Mouse (Mus musculus) lung, embryonic 14.5 days (tissue): ENCODE data around the gene Styx. TPM values are rescaled to one million over a fixed set of nuclear protein-coding genes. Genes with fewer than 3 reads are reported as not detected.
"Not testable (repeated sequence)": the region's sequence is repeated elsewhere in the genome, so short reads cannot be mapped to it uniquely, and the experiment has no call there.

Experiments
- ATAC-seq: fragments of 200-750 bp; cut with Nextera tagmentation; 2 replicates; pipeline ENCODE4 v1.8.0; 2017; ENCODE audit warnings: mild to moderate bottlenecking, moderate TSS enrichment, moderate library complexity; ENCODE audit not compliant: insufficient read depth
- DNase-seq: peaks from one replicate; pipeline ENCODE4 v3.0.0-alpha.2; 2015
- H3K27ac ChIP-seq: fragments of 300-500 bp; sonication (generic); 2 replicates; pipeline ENCODE4 v1.5.1; 2014; ENCODE audit warnings: low read depth, mild to moderate bottlenecking, moderate library complexity
- H3K27me3 ChIP-seq: fragments of 300-500 bp; sonication (generic); 2 replicates; pipeline ENCODE4 v1.6.1; 2014; ENCODE audit warnings: low read length, control low read depth; ENCODE audit not compliant: insufficient read depth
- H3K36me3 ChIP-seq: fragments of 300-500 bp; sonication (generic); 2 replicates; pipeline ENCODE4 v1.6.1; 2014; ENCODE audit warnings: control low read depth; ENCODE audit not compliant: insufficient read depth
- H3K4me1 ChIP-seq: fragments of 300-500 bp; sonication (generic); 2 replicates; pipeline ENCODE4 v1.6.1; 2014; ENCODE audit warnings: antibody characterized with exemption, control low read depth; ENCODE audit not compliant: insufficient read depth
- H3K4me2 ChIP-seq: fragments of 300-500 bp; sonication (generic); 2 replicates; pipeline ENCODE4 v1.6.1; 2014; ENCODE audit warnings: mild to moderate bottlenecking
- H3K4me3 ChIP-seq: fragments of 300-500 bp; sonication (generic); 2 replicates; pipeline ENCODE4 v1.5.1; 2014; ENCODE audit warnings: low read depth, low read length
- H3K9ac ChIP-seq: fragments of 300-500 bp; sonication (generic); 2 replicates; pipeline ENCODE4 v1.6.1; 2014
- H3K9me3 ChIP-seq: fragments of 300-500 bp; sonication (generic); 2 replicates; pipeline ENCODE4 v1.6.1; 2016; ENCODE audit warnings: low read depth, low read length, control low read depth
- CTCF ChIP-seq: IDR thresholded peaks from 2 replicates; pipeline ENCODE4 v1.5.1; 2016; ENCODE audit warnings: antibody characterized with exemption, low read depth
- WGBS: fragments of 180-500 bp; shearing (Covaris S2); extraction: QIAGEN DNeasy Blood & Tissue Kit; methylation state at CpG from one replicate; pipeline ENCODE4 v1.1.7; 2014; 5-methylcytosine and 5-hydroxymethylcytosine counted together
- microRNA-seq: library from miRNA; unstranded; fragments of <30 nt; microRNA quantifications from one replicate; pipeline ENCODE4, GENCODE M21; 2016; ENCODE audit warnings: borderline number of aligned reads
- polyA plus RNA-seq: library from polyadenylated mRNA; unstranded; fragments of >200 nt; fragmentation: Nextera tagmentation; extraction: Ambion mirVana; gene quantifications from 2 replicates; pipeline ENCODE4 v1.2.1, GENCODE M21; 2014

The Styx gene
- polyA plus RNA-seq, 1 experiment from 2014 or later = 74.6 TPM

DNA sequence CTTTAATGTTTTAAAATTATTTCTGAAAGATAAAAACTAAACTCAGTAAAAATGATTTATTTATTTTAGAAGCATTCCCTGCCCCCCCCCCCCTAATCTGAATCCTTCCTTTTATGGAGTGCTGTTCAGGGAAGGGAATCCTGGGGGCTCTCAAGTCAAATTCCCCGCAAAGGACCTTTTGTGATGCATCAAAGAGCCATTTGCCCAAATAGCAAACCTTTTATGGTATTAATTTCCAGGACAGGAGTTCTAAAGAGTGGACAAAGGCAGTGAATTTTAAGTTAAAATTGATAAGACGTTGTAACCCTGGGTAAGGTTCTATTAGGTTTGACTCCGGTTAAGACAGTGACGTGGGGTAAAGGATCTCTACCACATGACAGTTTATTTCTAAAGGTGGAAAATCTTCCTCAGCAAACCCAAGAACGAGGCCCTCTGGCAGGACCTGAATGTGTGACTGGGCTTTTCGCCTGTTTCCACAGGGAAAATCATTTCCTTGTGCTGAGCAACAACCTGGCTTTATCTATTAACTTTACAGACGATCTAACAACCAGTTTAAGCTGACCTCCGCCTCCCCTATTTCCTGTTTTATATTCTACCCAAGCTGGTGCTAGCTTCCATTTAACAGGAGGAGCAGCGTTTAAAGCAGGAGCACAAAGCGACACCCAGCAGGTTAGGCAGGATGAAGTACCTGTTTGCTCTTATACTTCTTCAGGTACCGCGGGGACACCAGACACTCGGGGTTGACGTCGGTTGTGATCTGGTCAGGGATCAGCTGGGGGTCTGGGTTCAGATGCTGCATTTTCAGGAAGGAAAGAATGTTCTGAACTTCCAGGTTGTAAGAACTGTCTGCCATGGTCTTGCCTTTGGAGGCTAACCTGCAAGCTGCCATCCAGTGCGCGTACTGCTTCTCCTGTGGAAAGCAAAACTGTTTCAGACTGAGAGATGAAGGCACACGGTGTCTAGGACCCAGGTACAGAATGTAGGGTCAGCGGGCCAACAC lies 113.4 kb downstream of the Styx start:
- H3K9ac ChIP-seq = no peak overlapping the region
- H3K36me3 ChIP-seq = peaks cover 79% of the 10 kb centered on the region
- DNase-seq = peak; percentile 52
- 50% methylated on average over 19 of the region's 19 CpGs for WGBS
- no peaks in the 10 kb centered on the region for H3K27me3 ChIP-seq
- peak; percentile 21; the same call in 1 of the 2 replicates for ATAC-seq
- H3K9me3 ChIP-seq = 0 out of 2 replicates have a peak, but pooled peaks cover 1% of the 10 kb centered on the region
- peak overlapping the region; percentile 58 for H3K27ac ChIP-seq
- no peak for TF ChIP-seq CTCF
- no peak overlapping the region for H3K4me3 ChIP-seq
- H3K4me1 ChIP-seq = 0 out of 2 replicates have a peak, but pooled peaks cover 3% of the 10 kb centered on the region
- no peak overlapping the region for H3K4me2 ChIP-seq

DNA sequence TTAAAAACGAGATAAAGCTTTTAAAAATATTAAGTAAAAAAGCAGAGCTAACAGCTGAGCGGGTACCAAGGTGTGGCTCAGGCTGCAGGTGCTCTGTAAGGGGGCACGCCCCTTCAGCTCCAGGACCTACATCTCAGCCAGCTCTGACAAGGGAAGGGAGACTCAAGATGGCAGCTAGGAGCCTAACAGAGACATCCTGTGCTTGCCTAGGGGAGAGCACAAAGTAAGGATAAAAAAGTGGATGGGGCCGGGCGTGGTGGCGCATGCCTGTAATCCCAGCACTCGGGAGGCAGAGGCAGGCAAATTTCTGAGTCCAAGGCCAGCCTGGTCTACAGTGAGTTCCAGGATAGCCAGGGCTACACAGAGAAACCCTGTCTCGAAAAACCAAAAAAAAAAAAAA lies 115.5 kb downstream of the Styx start:
- not testable (repeated sequence) for H3K27me3 ChIP-seq, H3K9me3 ChIP-seq, H3K4me3 ChIP-seq, H3K9ac ChIP-seq, H3K4me1 ChIP-seq, ATAC-seq, H3K4me2 ChIP-seq, H3K27ac ChIP-seq, DNase-seq
- 91% methylated on average over 8 of the region's 8 CpGs for WGBS
- H3K36me3 ChIP-seq = peaks cover 82% of the 10 kb centered on the region

DNA sequence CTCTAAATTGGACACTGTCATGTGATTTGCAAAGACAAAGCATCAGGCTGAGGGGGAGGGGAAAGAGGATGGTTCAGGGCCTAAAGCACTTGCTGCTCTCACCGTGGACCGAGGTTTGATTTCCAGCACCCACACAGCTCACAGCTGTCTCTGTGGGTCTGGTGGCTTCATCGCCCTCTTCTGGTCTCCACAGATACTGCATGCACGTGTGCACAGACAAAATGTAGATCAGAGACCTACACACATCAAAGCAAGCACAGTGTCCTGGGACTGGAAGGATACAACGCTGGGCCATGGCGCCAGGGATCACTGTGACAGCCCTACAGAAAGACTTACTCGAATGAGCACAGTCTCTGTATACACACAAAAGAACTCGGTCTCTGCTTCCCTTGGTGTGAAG lies 118.6 kb downstream of the Styx start:
- ATAC-seq = no peak
- peak; percentile 54 for TF ChIP-seq CTCF
- no peak overlapping the region for H3K4me2 ChIP-seq
- H3K36me3 ChIP-seq = peaks cover 86% of the 10 kb centered on the region
- H3K4me3 ChIP-seq = no peak overlapping the region
- WGBS = 92% methylated on average over 8 of the region's 8 CpGs
- H3K27ac ChIP-seq = no peak overlapping the region
- 0 out of 2 replicates have a peak, but pooled peaks cover 3% of the 10 kb centered on the region for H3K4me1 ChIP-seq
- H3K9me3 ChIP-seq = 0 out of 2 replicates have a peak, but pooled peaks cover 4% of the 10 kb centered on the region
- DNase-seq = no peak
- H3K27me3 ChIP-seq = no peaks in the 10 kb centered on the region
- no peak overlapping the region for H3K9ac ChIP-seq

Small RNA genes within 50 kb of the gene (microRNA-seq; reads per million reads assigned to microRNA genes)
- gene Gm25353 = not detected

Other genes starting within 250 kb of the Styx start
- 2.1 and 2.2 TPM in 2 replicates for gene Gpr137c, start 131.4 kb upstream of the Styx start, polyA plus RNA-seq
- gene Txndc16, start 130.8 kb upstream of the Styx start, polyA plus RNA-seq = 13.8 and 17.5 TPM in 2 replicates
- 30.1 and 30.8 TPM in 2 replicates for gene Ero1l, start 32.3 kb upstream of the Styx start, polyA plus RNA-seq
- gene Psmc6, start 21.3 kb upstream of the Styx start, polyA plus RNA-seq = 186 and 195 TPM in 2 replicates
- gene Gnpnat1, start 53.8 kb downstream of the Styx start, polyA plus RNA-seq = 54.9 and 57.3 TPM in 2 replicates
- gene Fermt2, start 179.0 kb downstream of the Styx start, polyA plus RNA-seq = 209 and 229 TPM in 2 replicates